Mouse (Mus musculus) midbrain, embryonic 12.5 days (tissue): Measurements from ENCODE around the gene Amy2a2. TPM values are rescaled to one million over a fixed set of nuclear protein-coding genes. Genes with fewer than 3 reads are reported as not detected.
"Not testable (repeated sequence)": the region's sequence is repeated elsewhere in the genome, so short reads cannot be mapped to it uniquely, and the experiment has no call there.

Experiments
- ATAC-seq: fragments of 200-750 bp; cut with Nextera tagmentation; 2 replicates; pipeline ENCODE4 v1.8.0; 2017; ENCODE audit warnings: low read depth, moderate TSS enrichment, moderate library complexity; ENCODE audit not compliant: low FRiP score
- H3K27ac ChIP-seq: fragments of 300-500 bp; sonication (generic); replicated peaks from 2 replicates; pipeline ENCODE4 v1.5.1; 2016; ENCODE audit warnings: mild to moderate bottlenecking
- H3K27me3 ChIP-seq: fragments of 300-500 bp; sonication (generic); 2 replicates; pipeline ENCODE4 v1.6.1; 2016; ENCODE audit warnings: mild to moderate bottlenecking
- H3K36me3 ChIP-seq: fragments of 300-500 bp; sonication (generic); 2 replicates; pipeline ENCODE4 v1.6.1; 2016
- H3K4me1 ChIP-seq: fragments of 300-500 bp; sonication (generic); 2 replicates; pipeline ENCODE4 v1.6.1; 2016
- H3K4me2 ChIP-seq: fragments of 300-500 bp; sonication (generic); replicated peaks from 2 replicates; pipeline ENCODE4 v1.6.1; 2016; ENCODE audit warnings: mild to moderate bottlenecking, moderate library complexity
- H3K4me3 ChIP-seq: fragments of 300-500 bp; sonication (generic); 2 replicates; pipeline ENCODE4 v1.5.1; 2016; ENCODE audit warnings: mild to moderate bottlenecking
- H3K9ac ChIP-seq: fragments of 300-500 bp; sonication (generic); replicated peaks from 2 replicates; pipeline ENCODE4 v1.6.1; 2016; ENCODE audit warnings: mild to moderate bottlenecking, moderate library complexity
- H3K9me3 ChIP-seq: fragments of 300-500 bp; sonication (generic); 2 replicates; pipeline ENCODE4 v1.6.1; 2016; ENCODE audit warnings: mild to moderate bottlenecking
- WGBS: fragments of 180-500 bp; shearing (Covaris S2); methylation state at CpG from one replicate; pipeline ENCODE4 v1.1.7; 2016; 5-methylcytosine and 5-hydroxymethylcytosine counted together
- polyA plus RNA-seq: library from polyadenylated mRNA; unstranded; fragments of >200 nt; fragmentation: Nextera tagmentation; extraction: Ambion mirVana; gene quantifications from 2 replicates; pipeline ENCODE4 v1.2.1, GENCODE M21; 2016

The Amy2a2 gene
- polyA plus RNA-seq: not detected in 2 replicates

- not testable (repeated sequence) for H3K4me1 ChIP-seq, H3K4me3 ChIP-seq, H3K9ac ChIP-seq, H3K27ac ChIP-seq, H3K4me2 ChIP-seq, H3K9me3 ChIP-seq, ATAC-seq, H3K27me3 ChIP-seq, H3K36me3 ChIP-seq
- no CpG with 5 or more reads among the region's 4 CpGs for WGBS
Measured at GRCm38 (mm10) chr3:113356558-113356957, at the start of gene Amy2a2. Gene Amy2a2 (minus strand): TSS chr3:113356658.

GRCm38 (mm10) chr3:113345484-113345883, 11.0 kb downstream of the Amy2a2 start:
- not testable (repeated sequence) for H3K9ac ChIP-seq, H3K36me3 ChIP-seq, ATAC-seq, H3K27ac ChIP-seq, H3K4me3 ChIP-seq, H3K4me1 ChIP-seq, H3K4me2 ChIP-seq, H3K27me3 ChIP-seq, H3K9me3 ChIP-seq

GRCm38 (mm10) chr3:113323952-113324351, 32.5 kb downstream of the Amy2a2 start, which contains the start of gene Amy2a3:
Gene Amy2a3 (minus strand): TSS chr3:113324052.
- not testable (repeated sequence) for H3K4me2 ChIP-seq, H3K9ac ChIP-seq, H3K36me3 ChIP-seq, H3K27ac ChIP-seq, ATAC-seq, H3K27me3 ChIP-seq, H3K9me3 ChIP-seq, H3K4me1 ChIP-seq, H3K4me3 ChIP-seq
- no CpG with 5 or more reads among the region's 4 CpGs for WGBS

- not testable (repeated sequence) for H3K9ac ChIP-seq, H3K36me3 ChIP-seq, H3K4me2 ChIP-seq, H3K4me1 ChIP-seq, H3K27me3 ChIP-seq, H3K27ac ChIP-seq, H3K4me3 ChIP-seq, H3K9me3 ChIP-seq
- peak; percentile 63 for ATAC-seq
- WGBS: no CpG with 5 or more reads among the region's 3 CpGs
Measured at GRCm38 (mm10) chr3:113312937-113313336, 43.5 kb downstream of the Amy2a2 start.

Other genes with a start within 250 kb of the Amy2a2 start
- gene Amy2a5, start 97.8 kb downstream of the Amy2a2 start, polyA plus RNA-seq: 0.07 and 0.15 TPM in 2 replicates
- gene Amy2a4, start 65.2 kb downstream of the Amy2a2 start, polyA plus RNA-seq: not detected in 2 replicates
- gene Amy2a3, start 32.6 kb downstream of the Amy2a2 start, polyA plus RNA-seq: not detected in 2 replicates
- gene Amy2a1, start 175.8 kb upstream of the Amy2a2 start, polyA plus RNA-seq: not detected in 2 replicates